In genomic region chr4:136070592-136070991, GRCm38 (mm10) we compare ENCODE assay signal across 9 mouse cellular contexts. TPM values are rescaled to one million over a fixed set of nuclear protein-coding genes. Genes with fewer than 3 reads are reported as not detected.
DNase-seq lines count a peak whose midpoint lies in the region; ATAC-seq and TF ChIP-seq lines count a peak whose summit lies in the region.
"Had no signal": no experiment of that assay in that cellular context is flagged by ENCODE, and none has a peak within 500 bp of the region (broad histone marks: within the 10 kb centered on the region; RNA-seq: fewer than 3 reads in every experiment).

No protein-coding gene starts in this region.

- peaks cover 10% of the 10 kb centered on the region; the same call in 1 of the 2 replicates for H3K4me1 ChIP-seq in heart, postnatal 0 days (ENCODE audit: control insufficient read depth, insufficient read depth)
- no peaks in the 10 kb centered on the region for H3K4me1 ChIP-seq in lung, embryonic 14.5 days (ENCODE audit: insufficient read depth)
- peaks cover 8% of the 10 kb centered on the region for H3K4me1 ChIP-seq in lung, adult 2 months (ENCODE audit: control insufficient read depth, insufficient read depth, low read length)
- peaks cover 13% of the 10 kb centered on the region for H3K4me1 ChIP-seq in embryonic facial prominence, embryonic 12.5 days
- H3K4me1 ChIP-seq in limb, embryonic 10.5 days, result peaks cover 19% of the 10 kb centered on the region

- DNase-seq in heart, postnatal 0 days (ENCODE audit: low spot score), result no peak
- DNase-seq in heart, postnatal 10 days, result no peak
- DNase-seq in lung, embryonic 14.5 days, result no peak
- no peak for DNase-seq in lung, adult 2 months
- DNase-seq in limb, embryonic 10.5 days (ENCODE audit: low spot score), result peak; percentile 32
- no peak for DNase-seq in MN1 (ENCODE audit: low spot score)
- no peak for DNase-seq in left cerebral cortex, adult 2 months (ENCODE audit: extremely low spot score in 1 of 2, low spot score in 2 of 2)

- no peak for ATAC-seq in heart, postnatal 0 days (ENCODE audit: insufficient read depth, low read depth)
- 0 out of 2 replicates have a peak, but pooled peaks have one; percentile 23 for ATAC-seq in lung, embryonic 14.5 days (ENCODE audit: insufficient read depth)
- ATAC-seq in embryonic facial prominence, embryonic 12.5 days (ENCODE audit: insufficient number of reproducible peaks, insufficient read depth, low FRiP score, low TSS enrichment), result no peak

- 46% methylated on average over 6 of the region's 6 CpGs for WGBS in heart, postnatal 0 days
- 55% methylated on average over 6 of the region's 6 CpGs for WGBS in lung, embryonic 14.5 days
- 61% methylated on average over 6 of the region's 6 CpGs for WGBS in lung, adult 2 months
- WGBS in embryonic facial prominence, embryonic 12.5 days, result 56% methylated on average over 6 of the region's 6 CpGs
- 61% methylated on average over 6 of the region's 6 CpGs for WGBS in limb, embryonic 10.5 days

- H3K9me3 ChIP-seq in heart, postnatal 0 days (replicated peaks; ENCODE audit: control insufficient read depth, low read length), result no peaks in the 10 kb centered on the region
- H3K9me3 ChIP-seq in lung, embryonic 14.5 days (ENCODE audit: low read depth, low read length), result no peaks in the 10 kb centered on the region
- H3K9me3 ChIP-seq in embryonic facial prominence, embryonic 12.5 days, result no peaks in the 10 kb centered on the region
- no peaks in the 10 kb centered on the region for H3K9me3 ChIP-seq in limb, embryonic 10.5 days (replicated peaks)

- H3K9ac ChIP-seq in heart, postnatal 0 days (replicated peaks; ENCODE audit: low read depth, low read length), result no peak overlapping the region
- no peak overlapping the region for H3K9ac ChIP-seq in lung, embryonic 14.5 days
- H3K9ac ChIP-seq in embryonic facial prominence, embryonic 12.5 days, result no peak overlapping the region
- H3K9ac ChIP-seq: liver, postnatal 0 days had no signal

- TF ChIP-seq CTCF in heart, postnatal 0 days (IDR thresholded peaks at IDR 0.05; ENCODE audit: low read depth), result no peak
- TF ChIP-seq CTCF in lung, embryonic 14.5 days (IDR thresholded peaks at IDR 0.05; ENCODE audit: low read depth), result no peak
- TF ChIP-seq CTCF in lung, adult 2 months (IDR thresholded peaks at IDR 0.05; ENCODE audit: insufficient read depth, low read length), result no peak
- no peak for TF ChIP-seq CTCF in left cerebral cortex, adult 2 months (IDR thresholded peaks at IDR 0.05)

- TF ChIP-seq EP300 in heart, postnatal 0 days (IDR thresholded peaks at IDR 0.05; ENCODE audit: low read depth), result no peak

- H3K4me3 ChIP-seq in heart, postnatal 0 days (ENCODE audit: low read depth, low read length), result no peak overlapping the region
- no peak overlapping the region for H3K4me3 ChIP-seq in lung, embryonic 14.5 days (ENCODE audit: low read depth, low read length)
- H3K4me3 ChIP-seq in lung, adult 2 months (replicated peaks; ENCODE audit: extremely low read depth, low read depth, low read length), result no peak overlapping the region
- no peak overlapping the region for H3K4me3 ChIP-seq in embryonic facial prominence, embryonic 12.5 days
- no peak overlapping the region for H3K4me3 ChIP-seq in limb, embryonic 10.5 days
- H3K4me3 ChIP-seq in left cerebral cortex, adult 2 months, result no peak overlapping the region

- peak overlapping the region; percentile 3; the same call in 1 of the 2 replicates for H3K27ac ChIP-seq in heart, postnatal 0 days (ENCODE audit: low read depth)
- H3K27ac ChIP-seq in lung, embryonic 14.5 days (ENCODE audit: low read depth), result peak overlapping the region; percentile 40; the same call in 1 of the 2 replicates
- H3K27ac ChIP-seq in embryonic facial prominence, embryonic 12.5 days, result peak overlapping the region; percentile 37; the same call in 1 of the 2 replicates
- H3K27ac ChIP-seq in limb, embryonic 10.5 days, result peak overlapping the region; percentile 59
- H3K27ac ChIP-seq in left cerebral cortex, adult 2 months, result no peak overlapping the region

- peaks cover 5% of the 10 kb centered on the region; the same call in 1 of the 2 replicates for H3K27me3 ChIP-seq in heart, postnatal 0 days (ENCODE audit: control insufficient read depth, insufficient read depth, low read length)
- H3K27me3 ChIP-seq in lung, embryonic 14.5 days (ENCODE audit: insufficient read depth, low read length), result no peaks in the 10 kb centered on the region
- H3K27me3 ChIP-seq in embryonic facial prominence, embryonic 12.5 days, result no peaks in the 10 kb centered on the region
- H3K27me3 ChIP-seq in limb, embryonic 10.5 days (ENCODE audit: low read depth, poor library complexity, severe bottlenecking), result no peaks in the 10 kb centered on the region

- H3K36me3 ChIP-seq in heart, postnatal 0 days (replicated peaks; ENCODE audit: control insufficient read depth, insufficient read depth, low read length), result no peaks in the 10 kb centered on the region
- no peaks in the 10 kb centered on the region for H3K36me3 ChIP-seq in lung, embryonic 14.5 days (ENCODE audit: insufficient read depth)
- no peaks in the 10 kb centered on the region for H3K36me3 ChIP-seq in embryonic facial prominence, embryonic 12.5 days
- H3K36me3 ChIP-seq in limb, embryonic 10.5 days, result no peaks in the 10 kb centered on the region

- H3K4me2 ChIP-seq in heart, postnatal 0 days (ENCODE audit: low read depth, low read length), result no peak overlapping the region
- H3K4me2 ChIP-seq in lung, embryonic 14.5 days, result no peak overlapping the region
- no peak overlapping the region for H3K4me2 ChIP-seq in embryonic facial prominence, embryonic 12.5 days (replicated peaks)

- intact Hi-C loops in heart, postnatal 10 days (cut with DNase I), result loop anchor here (1.0 to 2.0 kb wide), 3 partner anchors 79 to 130 kb away; no protein-coding TSS in a partner anchor
- intact Hi-C loops in left cerebral cortex, adult 2 months (cut with DNase I), result loop anchor here (1.0 to 2.0 kb wide), 2 partner anchors 78 to 90 kb away; no protein-coding TSS in a partner anchor

- TF ChIP-seq POLR2A in lung, adult 2 months (IDR thresholded peaks at IDR 0.05; ENCODE audit: borderline replicate concordance, extremely low read depth, low read depth, low read length), result no peak

RNA-seq across cellular contexts. Expression of gene Rpl11, which starts 17.4 kb away (rescaled TPM):
- 881 and 949 TPM in 2 replicates for total RNA-seq in heart, postnatal 0 days (2014; rRNA removed; ENCODE audit: low replicate concordance)
- 229 and 242 TPM in 2 replicates for polyA plus RNA-seq in heart, postnatal 0 days (2015; fragmentation: Nextera tagmentation; extraction: Ambion mirVana)
- 100 to 1,000 TPM; 318 to 346 TPM for total RNA-seq in heart, postnatal 10 days (2021)
- polyA plus RNA-seq in lung, embryonic 14.5 days (2014; fragmentation: Nextera tagmentation; extraction: Ambion mirVana), result 548 and 564 TPM in 2 replicates
- polyA plus RNA-seq in lung, adult 2 months (2012; rRNA removed), result 181 and 218 TPM in 2 replicates
- 390 and 392 TPM in 2 replicates for polyA plus RNA-seq in embryonic facial prominence, embryonic 12.5 days (2016; fragmentation: Nextera tagmentation; extraction: Ambion mirVana)
- 510 and 589 TPM in 2 replicates for polyA plus RNA-seq in limb, embryonic 10.5 days (2016; fragmentation: Nextera tagmentation; extraction: Ambion mirVana)
- total RNA-seq in left cerebral cortex, adult 2 months (2021), result 100 to 1,000 TPM; 271 to 308 TPM

RNA-seq across cellular contexts. Expression of gene Eloa, which starts 49.0 kb away (rescaled TPM):
- 24.8 and 28.2 TPM in 2 replicates for total RNA-seq in heart, postnatal 0 days (2014; rRNA removed; ENCODE audit: low replicate concordance)
- 20.5 and 21.0 TPM in 2 replicates for polyA plus RNA-seq in heart, postnatal 0 days (2015; fragmentation: Nextera tagmentation; extraction: Ambion mirVana)
- 10 to 100 TPM; 34.8 to 36.0 TPM for total RNA-seq in heart, postnatal 10 days (2021)
- 41.8 and 42.5 TPM in 2 replicates for polyA plus RNA-seq in lung, embryonic 14.5 days (2014; fragmentation: Nextera tagmentation; extraction: Ambion mirVana)
- 8.5 and 11.7 TPM in 2 replicates for polyA plus RNA-seq in lung, adult 2 months (2012; rRNA removed)
- polyA plus RNA-seq in embryonic facial prominence, embryonic 12.5 days (2016; fragmentation: Nextera tagmentation; extraction: Ambion mirVana), result 41.9 and 43.4 TPM in 2 replicates
- polyA plus RNA-seq in limb, embryonic 10.5 days (2016; fragmentation: Nextera tagmentation; extraction: Ambion mirVana), result 33.2 and 38.9 TPM in 2 replicates
- 10 to 100 TPM; 25.7 to 26.8 TPM for total RNA-seq in left cerebral cortex, adult 2 months (2021)
